Mouse (Mus musculus) kidney, postnatal 36 days (tissue): ENCODE measurements at regions not wholly inside any gene's neighbourhood (a gene's known extent, or its start where the extent isn't known, plus 50 kb on each side); places are given as distances from the start of the nearest gene placed in this dataset.
"Not testable (repeated sequence)": the region's sequence is repeated elsewhere in the genome, so short reads cannot be mapped to it uniquely, and the experiment has no call there.

Experiments
- DNase-seq, 2 experiments: peaks; one replicate each; pipeline ENCODE4 v3.0.0; 2021 to 2022; ENCODE audit warnings: mixed read lengths in 2 of 2

- DNase-seq: no peak
Measured at GRCm38 (mm10) chrX:92981141-92981540, 305.1 kb upstream of the Arx start.

GRCm38 (mm10) chrX:93002236-93002976 lies 283.8 kb upstream of the Arx start:
- no peak for DNase-seq

DNA sequence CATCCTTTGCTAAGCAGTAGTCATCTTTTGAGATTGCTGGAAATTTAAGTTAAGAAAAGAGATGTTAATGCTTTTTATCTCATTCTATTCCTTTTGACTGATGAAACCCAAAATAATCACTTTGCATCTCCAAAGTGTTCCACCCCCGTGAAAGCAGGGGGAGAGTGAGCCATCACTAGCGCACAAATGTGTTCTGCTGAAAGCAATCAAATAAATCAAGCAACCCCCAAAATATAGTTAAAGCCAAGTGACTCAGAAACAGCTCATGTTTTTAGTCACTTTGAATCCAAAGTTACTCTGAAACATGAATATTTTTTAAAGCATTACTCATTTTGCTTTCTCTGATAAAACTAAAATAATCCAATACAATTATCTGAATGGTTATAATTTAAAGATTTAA lies 279.6 kb upstream of the Arx start:
- DNase-seq: no peak

- no peak for DNase-seq
Measured at GRCm38 (mm10) chrX:93011578-93011977, 274.7 kb upstream of the Arx start.

DNA sequence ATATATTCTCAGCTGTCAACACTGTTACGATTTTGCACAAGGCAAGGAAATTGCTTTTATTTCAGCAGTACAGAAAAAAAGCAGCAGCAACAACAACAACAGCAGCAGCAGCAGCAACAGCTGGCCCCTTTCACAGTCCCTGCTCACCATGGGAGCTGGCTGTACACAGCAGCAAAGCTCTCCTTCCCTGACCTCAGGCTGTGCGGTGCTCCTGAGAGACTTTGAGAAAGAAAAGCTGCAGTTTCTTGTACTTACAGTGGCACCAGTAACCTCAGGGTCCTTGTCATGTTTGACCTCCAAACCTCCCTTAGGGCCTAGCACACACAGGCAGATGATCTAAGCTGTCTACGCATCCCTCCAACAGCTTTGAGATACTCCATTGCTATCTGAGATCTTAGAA lies 269.9 kb upstream of the Arx start:
- peak; percentile 5 to 21 for DNase-seq

GRCm38 (mm10) chrX:93041096-93041495 lies 245.1 kb upstream of the Arx start:
- no peak for DNase-seq

- DNase-seq: no peak
Measured at GRCm38 (mm10) chrX:93042736-93043135, 243.5 kb upstream of the Arx start.

- DNase-seq: no peak
Measured at GRCm38 (mm10) chrX:93048967-93049754, 237.1 kb upstream of the Arx start.

GRCm38 (mm10) chrX:93049755-93050143 lies 236.5 kb upstream of the Arx start:
- no peak for DNase-seq

DNA sequence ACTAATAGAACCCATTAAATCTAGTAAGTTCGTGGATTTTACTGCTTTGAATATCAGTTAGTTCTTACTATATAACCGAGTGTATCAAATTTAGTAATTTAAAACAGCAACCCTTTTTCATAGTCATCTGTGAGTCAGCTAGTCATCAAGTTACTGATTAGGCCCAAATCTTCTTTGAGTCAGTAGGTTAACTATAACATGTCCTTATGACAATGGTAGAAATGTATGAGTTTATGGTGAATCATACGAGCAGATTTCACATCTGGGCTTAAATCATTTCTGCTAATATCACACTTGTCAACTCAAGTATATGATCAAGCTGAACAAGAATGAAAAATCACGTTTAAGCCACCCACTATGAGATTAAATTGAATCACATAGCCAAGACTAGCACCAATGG lies 226.7 kb upstream of the Arx start:
- no peak for DNase-seq

DNA sequence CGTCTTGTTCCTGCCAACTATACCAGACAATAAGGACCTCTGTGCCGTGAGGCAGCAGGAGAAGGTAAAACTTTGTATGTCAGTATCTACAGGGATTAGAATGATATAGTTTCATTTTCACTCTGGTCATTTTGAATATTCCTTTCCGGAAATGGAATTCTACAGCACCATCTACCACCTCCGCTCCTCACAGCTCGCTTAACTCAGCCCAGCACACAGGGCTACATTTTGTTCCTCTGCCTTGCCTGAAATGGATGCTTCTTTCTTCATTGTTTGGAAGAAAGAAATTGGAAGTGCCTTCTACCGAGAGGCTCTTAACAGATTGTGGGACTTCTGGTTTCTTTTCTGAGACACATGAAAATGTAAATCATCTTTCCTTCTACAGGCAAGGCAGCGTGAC lies 217.4 kb upstream of the Arx start:
- DNase-seq: no peak

DNA sequence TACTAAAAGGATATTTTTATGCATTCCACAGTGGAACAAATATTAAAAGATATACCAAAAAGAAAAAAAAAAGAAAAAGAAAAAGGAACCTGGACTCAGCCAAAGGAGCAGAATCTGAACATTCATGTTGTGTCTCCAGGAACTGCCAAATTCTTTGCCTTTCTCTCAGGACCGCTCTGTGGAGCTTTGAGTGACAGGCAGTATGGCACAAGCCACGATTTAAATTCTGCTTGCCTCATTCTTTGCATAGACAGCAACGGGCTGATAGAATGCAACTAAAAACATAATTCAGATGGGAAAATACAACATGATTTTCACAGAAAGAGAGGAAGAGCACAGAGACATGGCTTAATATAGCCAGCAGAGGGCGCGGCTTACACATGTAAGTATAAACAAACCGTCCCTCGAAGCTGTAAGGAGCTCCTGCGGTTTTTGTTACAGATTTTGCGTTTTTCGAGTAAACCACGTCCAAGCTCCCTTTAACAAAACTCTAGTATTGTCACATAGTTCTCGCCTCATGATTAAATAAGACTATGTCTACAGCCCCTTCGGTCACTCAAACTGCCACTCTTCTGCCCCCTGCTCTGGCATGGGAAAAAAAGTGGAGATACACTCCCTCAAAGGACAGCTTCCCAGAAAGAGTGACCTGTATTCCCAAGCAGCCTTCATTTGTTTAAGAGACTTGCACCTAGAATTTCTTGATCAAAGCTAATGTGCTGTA lies 216.5 kb upstream of the Arx start:
- peak; percentile 52 to 67 for DNase-seq

DNA sequence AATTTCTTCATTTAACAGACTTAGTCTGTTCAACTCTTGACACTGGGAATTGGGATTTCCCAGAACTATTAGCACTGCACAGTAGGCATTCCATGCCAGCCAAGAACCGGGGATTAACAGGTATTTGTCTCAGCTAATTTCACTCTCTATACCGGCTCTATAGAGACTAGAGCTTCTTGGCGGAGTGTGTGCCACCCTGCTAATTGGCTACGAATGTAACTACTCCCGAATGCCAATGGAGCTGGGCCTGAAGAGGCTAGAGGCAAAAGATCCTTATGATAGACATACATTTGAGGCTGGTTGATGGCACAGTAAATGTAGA lies 216.0 kb upstream of the Arx start:
- no peak for DNase-seq

- peak in 1 of 2 experiments; percentile 1 for DNase-seq
Measured at GRCm38 (mm10) chrX:93088976-93089375, 197.3 kb upstream of the Arx start.

DNA sequence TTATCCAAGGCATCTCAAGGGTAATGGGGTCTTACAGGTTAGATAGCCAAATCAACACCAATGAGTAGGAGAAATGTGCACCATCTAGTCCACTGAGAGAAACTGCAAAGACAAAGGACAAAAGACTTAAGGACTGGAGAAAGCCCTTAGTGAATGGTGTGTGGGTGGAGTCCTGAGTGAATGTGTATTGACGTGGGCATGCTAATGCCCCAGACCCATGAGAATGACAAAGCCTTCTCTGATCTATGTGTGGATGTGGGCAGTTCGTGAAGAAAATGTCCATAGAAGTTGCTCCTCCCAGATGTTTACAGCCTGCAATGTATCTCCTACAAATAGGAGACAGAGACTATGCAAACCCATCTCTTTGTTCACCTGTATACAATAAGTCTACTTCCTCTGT lies 188.7 kb upstream of the Arx start:
- no peak for DNase-seq

DNA sequence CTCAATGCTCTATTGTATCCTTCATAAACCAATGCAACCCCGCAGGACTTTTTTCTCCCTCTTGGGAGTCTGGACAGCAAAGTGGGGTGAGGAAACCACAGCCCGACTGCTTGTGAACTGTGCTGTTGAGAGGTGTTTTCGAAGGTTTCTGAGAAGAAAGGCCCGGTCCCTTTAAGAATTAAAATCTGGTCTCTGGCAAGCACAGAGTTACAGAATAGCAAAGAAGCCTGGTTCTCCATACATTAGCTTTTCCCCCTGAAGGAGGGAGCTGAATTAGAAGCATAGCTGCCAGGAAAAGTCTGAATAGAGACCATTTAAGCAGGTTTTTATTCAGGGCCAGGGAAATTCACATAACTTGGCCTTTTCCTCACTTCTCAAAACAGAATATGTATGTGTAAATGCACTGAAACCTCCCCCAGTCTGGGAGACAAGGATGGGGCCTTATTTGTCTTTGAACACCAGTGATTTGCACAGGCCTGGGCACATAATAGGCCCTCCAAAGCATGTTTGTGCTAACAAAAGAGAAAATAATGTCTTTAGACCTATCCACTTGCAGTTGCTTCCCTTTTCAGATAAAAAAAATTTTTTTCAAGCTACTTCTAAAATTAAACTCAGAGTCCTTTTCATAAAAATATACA lies 178.2 kb upstream of the Arx start:
- no peak for DNase-seq

- not testable (repeated sequence) for DNase-seq
Measured at GRCm38 (mm10) chrX:93154367-93154766, 131.9 kb upstream of the Arx start.

- peak in 1 of 2 experiments; percentile 16 for DNase-seq
Measured at GRCm38 (mm10) chrX:93159105-93159504, 127.1 kb upstream of the Arx start.

DNA sequence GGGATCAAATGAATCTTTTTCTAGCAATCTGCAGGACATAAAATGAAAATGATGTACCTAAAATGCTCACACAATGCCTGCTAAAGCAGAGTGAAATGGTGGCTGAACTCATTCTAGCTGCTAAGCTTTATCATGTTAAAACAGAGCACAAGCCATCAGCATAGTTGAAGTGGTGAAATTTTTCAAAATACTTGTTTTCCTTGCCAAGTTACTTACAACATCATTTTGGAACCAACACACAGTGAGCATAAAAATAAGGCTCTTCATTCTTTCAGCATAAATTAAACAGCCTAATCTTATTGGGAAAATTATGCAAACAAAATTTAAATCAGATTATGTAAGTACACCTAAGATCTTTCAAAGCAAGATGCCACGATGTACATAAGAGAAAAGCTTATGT lies 125.3 kb upstream of the Arx start:
- DNase-seq: no peak
